Mouse (Mus musculus) erythroid progenitor cell, adult 5-6 weeks (primary cell): Measurements from ENCODE around the gene Olfr794. TPM values are rescaled to one million over a fixed set of nuclear protein-coding genes. Genes with fewer than 3 reads are reported as not detected.

Experiments
- ATAC-seq: replicated peaks from 2 replicates; pipeline ENCODE4 v1.8.0; 2016; ENCODE audit warnings: moderate number of reproducible peaks, mild to moderate bottlenecking, moderate TSS enrichment, inconsistent platforms; ENCODE audit not compliant: poor library complexity, low FRiP score, severe bottlenecking
- total RNA-seq, 2 experiments: library from RNA; stranded (forward) in 1 of 2; stranded (reverse) in 1 of 2; fragments of 150-400 nt in 1 of 2; fragments of 186-747, 209-891 nt in 1 of 2; gene quantifications; 2 replicates each; pipeline versions ENCODE4 v1.2.3 to v1.2.4; 2015 to 2017; ENCODE audit warnings: low replicate concordance in 2 of 2

Olfr794 gene
- total RNA-seq (2015; ENCODE audit: low replicate concordance) (not detected in 2 replicates), total RNA-seq (2017; ENCODE audit: low replicate concordance) (not detected in 2 replicates)

GRCm38 (mm10) chr10:129567355-129567754, at the start of gene Olfr794:
TSS of gene Olfr794 (plus strand) at chr10:129567655.
- no peak for ATAC-seq

GRCm38 (mm10) chr10:129521492-129521891, 46.0 kb upstream of the Olfr794 start, which contains the start of gene Olfr791:
TSS of gene Olfr791 (plus strand) at chr10:129521792.
- no peak for ATAC-seq

- no peak for ATAC-seq
Observed at GRCm38 (mm10) chr10:129538862-129539261, 28.6 kb upstream of the Olfr794 start, which contains the start of gene Olfr792. TSS of gene Olfr792 (plus strand) at chr10:129539162.

- ATAC-seq = no peak
Observed at GRCm38 (mm10) chr10:129549354-129549753, 18.1 kb upstream of the Olfr794 start.

GRCm38 (mm10) chr10:129577066-129577465, 9.6 kb downstream of the Olfr794 start:
- no peak for ATAC-seq

- no peak for ATAC-seq
Observed at GRCm38 (mm10) chr10:129612470-129612869, 45.0 kb downstream of the Olfr794 start, which contains the start of gene Olfr796. TSS of gene Olfr796 (minus strand) at chr10:129612570.

GRCm38 (mm10) chr10:129621724-129622123, 54.3 kb downstream of the Olfr794 start:
- no peak for ATAC-seq

Other genes with a start within 250 kb of the Olfr794 start
- not detected in 2 replicates for gene Olfr780, start 249.5 kb upstream of the Olfr794 start, total RNA-seq (2015; ENCODE audit: low replicate concordance)
- gene Olfr780, start 249.5 kb upstream of the Olfr794 start, total RNA-seq (2017; ENCODE audit: low replicate concordance) = not detected in 2 replicates
- gene Olfr781, start 238.8 kb upstream of the Olfr794 start, total RNA-seq (2015; ENCODE audit: low replicate concordance) = not detected in 2 replicates
- gene Olfr781, start 238.8 kb upstream of the Olfr794 start, total RNA-seq (2017; ENCODE audit: low replicate concordance) = not detected in 2 replicates
- gene Olfr782, start 218.8 kb upstream of the Olfr794 start, total RNA-seq (2015; ENCODE audit: low replicate concordance) = not detected in 2 replicates
- gene Olfr782, start 218.8 kb upstream of the Olfr794 start, total RNA-seq (2017; ENCODE audit: low replicate concordance) = not detected in 2 replicates
- gene Olfr784, start 183.6 kb upstream of the Olfr794 start, total RNA-seq (2015; ENCODE audit: low replicate concordance) = 0.42 TPM in 1 of 2 replicates, not detected in the other
- gene Olfr784, start 183.6 kb upstream of the Olfr794 start, total RNA-seq (2017; ENCODE audit: low replicate concordance) = not detected in 2 replicates
- not detected in 2 replicates for gene Olfr785, start 162.2 kb upstream of the Olfr794 start, total RNA-seq (2015; ENCODE audit: low replicate concordance)
- gene Olfr785, start 162.2 kb upstream of the Olfr794 start, total RNA-seq (2017; ENCODE audit: low replicate concordance) = not detected in 2 replicates
- gene Olfr786, start 140.3 kb upstream of the Olfr794 start, total RNA-seq (2015; ENCODE audit: low replicate concordance) = not detected in 2 replicates
- not detected in 2 replicates for gene Olfr786, start 140.3 kb upstream of the Olfr794 start, total RNA-seq (2017; ENCODE audit: low replicate concordance)
- not detected in 2 replicates for gene Olfr787, start 105.8 kb upstream of the Olfr794 start, total RNA-seq (2015; ENCODE audit: low replicate concordance)
- gene Olfr787, start 105.8 kb upstream of the Olfr794 start, total RNA-seq (2017; ENCODE audit: low replicate concordance) = not detected in 2 replicates
- not detected in 2 replicates for gene Olfr788, start 96.7 kb upstream of the Olfr794 start, total RNA-seq (2015; ENCODE audit: low replicate concordance)
- gene Olfr788, start 96.7 kb upstream of the Olfr794 start, total RNA-seq (2017; ENCODE audit: low replicate concordance) = not detected in 2 replicates
- not detected in 2 replicates for gene Olfr789, start 82.9 kb upstream of the Olfr794 start, total RNA-seq (2015; ENCODE audit: low replicate concordance)
- gene Olfr789, start 82.9 kb upstream of the Olfr794 start, total RNA-seq (2017; ENCODE audit: low replicate concordance) = not detected in 2 replicates
- not detected in 2 replicates for gene Olfr790, start 69.2 kb upstream of the Olfr794 start, total RNA-seq (2015; ENCODE audit: low replicate concordance)
- not detected in 2 replicates for gene Olfr790, start 69.2 kb upstream of the Olfr794 start, total RNA-seq (2017; ENCODE audit: low replicate concordance)
- gene Olfr791, start 45.9 kb upstream of the Olfr794 start, total RNA-seq (2015; ENCODE audit: low replicate concordance) = not detected in 2 replicates
- gene Olfr791, start 45.9 kb upstream of the Olfr794 start, total RNA-seq (2017; ENCODE audit: low replicate concordance) = not detected in 2 replicates
- gene Olfr792, start 28.5 kb upstream of the Olfr794 start, total RNA-seq (2015; ENCODE audit: low replicate concordance) = not detected in 2 replicates
- not detected in 2 replicates for gene Olfr792, start 28.5 kb upstream of the Olfr794 start, total RNA-seq (2017; ENCODE audit: low replicate concordance)
- not detected in 2 replicates for gene Olfr796, start 44.9 kb downstream of the Olfr794 start, total RNA-seq (2015; ENCODE audit: low replicate concordance)
- not detected in 2 replicates for gene Olfr796, start 44.9 kb downstream of the Olfr794 start, total RNA-seq (2017; ENCODE audit: low replicate concordance)
- gene Olfr798, start 60.3 kb downstream of the Olfr794 start, total RNA-seq (2015; ENCODE audit: low replicate concordance) = not detected in 2 replicates
- gene Olfr798, start 60.3 kb downstream of the Olfr794 start, total RNA-seq (2017; ENCODE audit: low replicate concordance) = not detected in 2 replicates
- not detected in 2 replicates for gene Olfr799, start 69.8 kb downstream of the Olfr794 start, total RNA-seq (2015; ENCODE audit: low replicate concordance)
- not detected in 2 replicates for gene Olfr799, start 69.8 kb downstream of the Olfr794 start, total RNA-seq (2017; ENCODE audit: low replicate concordance)
- not detected in 2 replicates for gene Olfr800, start 90.0 kb downstream of the Olfr794 start, total RNA-seq (2015; ENCODE audit: low replicate concordance)
- gene Olfr800, start 90.0 kb downstream of the Olfr794 start, total RNA-seq (2017; ENCODE audit: low replicate concordance) = not detected in 2 replicates
- not detected in 2 replicates for gene Olfr801, start 106.2 kb downstream of the Olfr794 start, total RNA-seq (2015; ENCODE audit: low replicate concordance)
- not detected in 2 replicates for gene Olfr801, start 106.2 kb downstream of the Olfr794 start, total RNA-seq (2017; ENCODE audit: low replicate concordance)
- gene Olfr802, start 120.5 kb downstream of the Olfr794 start, total RNA-seq (2015; ENCODE audit: low replicate concordance) = not detected in 2 replicates
- not detected in 2 replicates for gene Olfr802, start 120.5 kb downstream of the Olfr794 start, total RNA-seq (2017; ENCODE audit: low replicate concordance)
- not detected in 2 replicates for gene Olfr803, start 126.6 kb downstream of the Olfr794 start, total RNA-seq (2015; ENCODE audit: low replicate concordance)
- not detected in 2 replicates for gene Olfr803, start 126.6 kb downstream of the Olfr794 start, total RNA-seq (2017; ENCODE audit: low replicate concordance)
- not detected in 2 replicates for gene Olfr804, start 135.6 kb downstream of the Olfr794 start, total RNA-seq (2015; ENCODE audit: low replicate concordance)
- gene Olfr804, start 135.6 kb downstream of the Olfr794 start, total RNA-seq (2017; ENCODE audit: low replicate concordance) = not detected in 2 replicates
- not detected in 2 replicates for gene Olfr805, start 161.7 kb downstream of the Olfr794 start, total RNA-seq (2015; ENCODE audit: low replicate concordance)
- not detected in 2 replicates for gene Olfr805, start 161.7 kb downstream of the Olfr794 start, total RNA-seq (2017; ENCODE audit: low replicate concordance)
- gene Olfr806, start 174.3 kb downstream of the Olfr794 start, total RNA-seq (2015; ENCODE audit: low replicate concordance) = not detected in 2 replicates
- gene Olfr806, start 174.3 kb downstream of the Olfr794 start, total RNA-seq (2017; ENCODE audit: low replicate concordance) = not detected in 2 replicates
- gene Olfr807, start 190.1 kb downstream of the Olfr794 start, total RNA-seq (2015; ENCODE audit: low replicate concordance) = not detected in 2 replicates
- gene Olfr807, start 190.1 kb downstream of the Olfr794 start, total RNA-seq (2017; ENCODE audit: low replicate concordance) = not detected in 2 replicates
- gene Olfr808, start 197.8 kb downstream of the Olfr794 start, total RNA-seq (2015; ENCODE audit: low replicate concordance) = not detected in 2 replicates
- not detected in 2 replicates for gene Olfr808, start 197.8 kb downstream of the Olfr794 start, total RNA-seq (2017; ENCODE audit: low replicate concordance)
- not detected in 2 replicates for gene Olfr809, start 207.0 kb downstream of the Olfr794 start, total RNA-seq (2015; ENCODE audit: low replicate concordance)
- not detected in 2 replicates for gene Olfr809, start 207.0 kb downstream of the Olfr794 start, total RNA-seq (2017; ENCODE audit: low replicate concordance)
- gene Olfr810, start 227.3 kb downstream of the Olfr794 start, total RNA-seq (2015; ENCODE audit: low replicate concordance) = not detected in 2 replicates
- not detected in 2 replicates for gene Olfr810, start 227.3 kb downstream of the Olfr794 start, total RNA-seq (2017; ENCODE audit: low replicate concordance)
- gene Olfr811, start 236.7 kb downstream of the Olfr794 start, total RNA-seq (2015; ENCODE audit: low replicate concordance) = not detected in 2 replicates
- gene Olfr811, start 236.7 kb downstream of the Olfr794 start, total RNA-seq (2017; ENCODE audit: low replicate concordance) = not detected in 2 replicates